Mouse (Mus musculus) CH12.LX (cell line): ENCODE data around the gene Mob3b. TPM values are rescaled to one million over a fixed set of nuclear protein-coding genes. Genes with fewer than 3 reads are reported as not detected.
A peak's percentile ranks its signal among the peaks of the same experiment; 100 is the strongest.

Experiments used
- DNase-seq: peaks from one replicate; pipeline ENCODE4 v3.0.0-alpha.2; 2013; ENCODE audit errors: extremely low read depth
- H3K27ac ChIP-seq: 2 replicates; pipeline ENCODE4 v1.5.1; 2012; ENCODE audit warnings: low read depth, mild to moderate bottlenecking, control low read depth, moderate library complexity; ENCODE audit not compliant: insufficient read depth
- H3K27me3 ChIP-seq: replicated peaks from 2 replicates; pipeline ENCODE3; 2012; ENCODE audit warnings: inconsistent platforms
- H3K36me3 ChIP-seq, 2 experiments: replicated peaks in 1 of 2; 2 replicates each; pipeline versions ENCODE3 to v1.6.1; 2012; ENCODE audit warnings: inconsistent platforms in 1 of 2, low read length in 1 of 2, mild to moderate bottlenecking in 1 of 2, mixed read lengths in 1 of 2, moderate library complexity in 1 of 2; ENCODE audit not compliant: control insufficient read depth in 1 of 2, insufficient read depth in 1 of 2
- H3K4me1 ChIP-seq, 2 experiments: 2 replicates each; pipeline ENCODE4 v1.6.1; 2012; ENCODE audit warnings: inconsistent platforms in 1 of 2, moderate library complexity in 1 of 2; ENCODE audit not compliant: insufficient read depth in 2 of 2, control insufficient read depth in 1 of 2
- H3K4me2 ChIP-seq: 2 replicates; pipeline ENCODE4 v1.6.1; 2012; ENCODE audit warnings: low read depth, mild to moderate bottlenecking, control low read depth; ENCODE audit not compliant: poor library complexity, insufficient read depth, severe bottlenecking
- H3K4me3 ChIP-seq, 3 experiments: fragments of 150-350 bp in 1 of 3; sonication (generic) in 1 of 3; replicated peaks in 1 of 3; 2 replicates each; pipeline versions ENCODE3 to v1.5.1; 2011 to 2012; ENCODE audit warnings: low read depth in 2 of 3, low read length in 2 of 3, mild to moderate bottlenecking in 2 of 3, moderate library complexity in 2 of 3, control low read depth in 1 of 3, improper control_type of control experiment in 1 of 3, inconsistent platforms in 1 of 3, mixed read lengths in 1 of 3; ENCODE audit not compliant: poor library complexity in 1 of 3
- H3K79me2 ChIP-seq: replicated peaks from 2 replicates; pipeline ENCODE4 v1.6.1; 2012; ENCODE audit warnings: mild to moderate bottlenecking, moderate library complexity; ENCODE audit not compliant: control insufficient read depth, poor library complexity, insufficient read depth, severe bottlenecking; ENCODE audit errors: extremely low read depth
- H3K9ac ChIP-seq: 2 replicates; pipeline ENCODE4 v1.6.1; 2012; ENCODE audit warnings: low read depth, mild to moderate bottlenecking, control low read depth, moderate library complexity; ENCODE audit not compliant: insufficient read depth
- H3K9me3 ChIP-seq: replicated peaks from 2 replicates; pipeline ENCODE3; 2012; ENCODE audit warnings: low read length, inconsistent platforms, mixed read lengths
- BHLHE40 ChIP-seq: IDR thresholded peaks from 2 replicates; pipeline ENCODE4 v1.6.1; 2011; ENCODE audit warnings: mild to moderate bottlenecking, low read depth, low read length, improper control_type of control experiment
- CHD1 ChIP-seq: IDR thresholded peaks from 2 replicates; pipeline ENCODE4 v1.6.1; 2012; ENCODE audit warnings: low read depth, low read length, improper control_type of control experiment, inconsistent platforms
- CTCF ChIP-seq, 2 experiments: IDR thresholded peaks in 1 of 2; conservative IDR thresholded peaks in 1 of 2; 2 replicates each; pipeline ENCODE4 v1.5.1; 2011 to 2012; ENCODE audit warnings: low read depth in 2 of 2, low read length in 2 of 2, improper control_type of control experiment in 1 of 2, inconsistent platforms in 1 of 2, mild to moderate bottlenecking in 1 of 2, moderate library complexity in 1 of 2
- ELF1 ChIP-seq: IDR thresholded peaks from 2 replicates; pipeline ENCODE4 v1.6.1; 2014; ENCODE audit warnings: low read depth, mild to moderate bottlenecking, inconsistent platforms, low read length, improper control_type of control experiment
- HCFC1 ChIP-seq: IDR thresholded peaks from 2 replicates; pipeline ENCODE4 v1.6.1; 2012; ENCODE audit warnings: low read depth, mild to moderate bottlenecking, inconsistent platforms, low read length, improper control_type of control experiment
- JUN ChIP-seq: IDR thresholded peaks from 2 replicates; pipeline ENCODE4 v1.6.1; 2011; ENCODE audit warnings: low read depth, mild to moderate bottlenecking, low read length, improper control_type of control experiment, moderate library complexity; ENCODE audit not compliant: insufficient read depth
- JUND ChIP-seq: conservative IDR thresholded peaks from 2 replicates; pipeline ENCODE4 v1.6.1; 2011; ENCODE audit warnings: low read depth, low read length, improper control_type of control experiment
- MAX ChIP-seq: IDR thresholded peaks from 2 replicates; pipeline ENCODE4 v1.6.1; 2011; ENCODE audit warnings: low read length, improper control_type of control experiment
- MAZ ChIP-seq: IDR thresholded peaks from 2 replicates; pipeline ENCODE4 v1.6.1; 2012; ENCODE audit warnings: low read depth, mild to moderate bottlenecking, inconsistent platforms, low read length, improper control_type of control experiment, moderate library complexity
- MEF2A ChIP-seq: IDR thresholded peaks from 2 replicates; pipeline ENCODE4 v1.6.1; 2014; ENCODE audit warnings: low read depth, mild to moderate bottlenecking, inconsistent platforms, low read length, improper control_type of control experiment, borderline replicate concordance
- MXI1 ChIP-seq: IDR thresholded peaks from 2 replicates; pipeline ENCODE4 v1.6.1; 2011; ENCODE audit warnings: mild to moderate bottlenecking, low read depth, low read length, improper control_type of control experiment
- MYC ChIP-seq: IDR thresholded peaks from 2 replicates; pipeline ENCODE4 v1.6.1; 2011; ENCODE audit warnings: low read depth, mild to moderate bottlenecking, improper control_type of control experiment, low read length
- NELFE ChIP-seq: IDR thresholded peaks from 2 replicates; pipeline ENCODE4 v1.6.1; 2011; ENCODE audit warnings: low read depth, low read length, improper control_type of control experiment
- NRF1 ChIP-seq: IDR thresholded peaks from 2 replicates; pipeline ENCODE4 v1.6.1; 2014; ENCODE audit warnings: low read depth, mild to moderate bottlenecking, inconsistent platforms, low read length, improper control_type of control experiment, moderate library complexity
- POLR2A ChIP-seq: IDR thresholded peaks from 2 replicates; pipeline ENCODE4 v1.6.1; 2011; ENCODE audit warnings: low read depth, mild to moderate bottlenecking, improper control_type of control experiment, low read length
- SIN3A ChIP-seq: IDR thresholded peaks from 2 replicates; pipeline ENCODE4 v1.6.1; 2012; ENCODE audit warnings: low read length, improper control_type of control experiment, inconsistent platforms
- SMC3 ChIP-seq: IDR thresholded peaks from 2 replicates; pipeline ENCODE4 v1.6.1; 2011; ENCODE audit warnings: low read depth, low read length, improper control_type of control experiment
- TBP ChIP-seq: conservative IDR thresholded peaks from 2 replicates; pipeline ENCODE4 v1.6.1; 2011; ENCODE audit warnings: low read depth, low read length, improper control_type of control experiment
- USF1 ChIP-seq: IDR thresholded peaks from 2 replicates; pipeline ENCODE4 v1.6.1; 2014; ENCODE audit warnings: low read depth, mild to moderate bottlenecking, inconsistent platforms, low read length, improper control_type of control experiment
- ZKSCAN1 ChIP-seq: IDR thresholded peaks from 2 replicates; pipeline ENCODE4 v1.6.1; 2012; ENCODE audit warnings: low read depth, inconsistent platforms, low read length, improper control_type of control experiment, borderline replicate concordance
- ZMIZ1 ChIP-seq: IDR thresholded peaks from 2 replicates; pipeline ENCODE4 v1.6.1; 2012; ENCODE audit warnings: low read depth, mild to moderate bottlenecking, inconsistent platforms, low read length, improper control_type of control experiment
- ZNF384 ChIP-seq: IDR thresholded peaks from 2 replicates; pipeline ENCODE4 v1.6.1; 2012; ENCODE audit warnings: low read depth, low read length, improper control_type of control experiment, inconsistent platforms
- dilution Hi-C: fragments of 300-500 bp; cut with MboI; formaldehyde crosslinking; loops from 2 replicates; pipeline ENCODE4 v1.14.3; 2020; ENCODE audit warnings: low sequenced_read_pairs; ENCODE audit not compliant: extremely low pct_unique_long_range_greater_than_20kb, extremely low pct_ligation_motif_present
- in situ Hi-C: fragments of 300-500 bp; cut with MboI; formaldehyde crosslinking; loops from 3 replicates; pipeline ENCODE4 v1.14.3; 2019; ENCODE audit warnings: low sequenced_read_pairs, low pct_ligation_motif_present, low pct_unique_long_range_greater_than_20kb, mixed read lengths
- polyA plus RNA-seq: library from polyadenylated mRNA; unstranded; fragments of >175 nt; gene quantifications from 2 replicates; pipeline ENCODE4 v1.2.1, GENCODE M21; 2012; ENCODE audit warnings: low read depth; ENCODE audit not compliant: insufficient read length
- total RNA-seq, 2 experiments: library from RNA; depleted of rRNA; stranded (reverse); fragments of 300-350 nt in 1 of 2; fragments of >200 nt in 1 of 2; gene quantifications; 2 replicates each; pipeline ENCODE4 v1.2.3; 2012 to 2014

Mob3b gene
- total and polyA plus RNA-seq, 3 experiments, result 3.5 to 11.7 (median 11.0) TPM

DNA sequence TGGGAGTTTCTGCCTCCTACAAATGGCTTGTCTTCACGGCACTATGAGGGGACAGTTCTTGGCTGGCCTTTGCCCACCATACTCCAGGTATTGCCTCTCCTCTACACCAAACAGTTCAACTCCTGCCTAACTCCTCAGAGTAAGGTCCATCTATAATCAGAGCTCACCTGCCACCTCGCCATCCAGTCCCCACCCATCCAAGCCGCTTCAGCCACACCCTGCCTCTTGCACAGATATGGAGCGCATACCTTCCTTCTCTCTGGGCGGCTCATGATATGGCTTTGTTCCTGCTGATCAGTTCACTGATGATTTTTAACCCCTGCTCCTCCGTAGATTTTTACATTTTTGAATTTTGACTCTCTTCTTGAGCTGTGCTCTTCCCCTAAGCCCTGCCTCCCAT, 58.7 kb downstream of the Mob3b start:
- dilution Hi-C loops, result no loop called here
- DNase-seq, result no peak
- Histone ChIP-seq H3K4me3 (no peak overlapping the region), H3K4me2 (no peak overlapping the region), H3K36me3 (peaks cover 0 to 31% of the 10 kb centered on the region in 2 experiments), H3K9me3 (no peaks in the 10 kb centered on the region), H3K27me3 (no peaks in the 10 kb centered on the region), H3K9ac (no peak overlapping the region), H3K27ac (no peak overlapping the region), H3K4me1 (peaks cover 14 to 58% of the 10 kb centered on the region in 2 experiments), H3K79me2 (peaks cover 4% of the 10 kb centered on the region; the same call in 1 of the 2 replicates)
- in situ Hi-C loops, result no loop called here
- TF ChIP-seq TBP (no peak), ZNF384 (no peak), MEF2A (no peak), MAZ (no peak), ZKSCAN1 (no peak), NRF1 (no peak), USF1 (no peak), HCFC1 (no peak), ZMIZ1 (no peak), CHD1 (no peak), SMC3 (no peak), MXI1 (no peak), JUN (no peak)

DNA sequence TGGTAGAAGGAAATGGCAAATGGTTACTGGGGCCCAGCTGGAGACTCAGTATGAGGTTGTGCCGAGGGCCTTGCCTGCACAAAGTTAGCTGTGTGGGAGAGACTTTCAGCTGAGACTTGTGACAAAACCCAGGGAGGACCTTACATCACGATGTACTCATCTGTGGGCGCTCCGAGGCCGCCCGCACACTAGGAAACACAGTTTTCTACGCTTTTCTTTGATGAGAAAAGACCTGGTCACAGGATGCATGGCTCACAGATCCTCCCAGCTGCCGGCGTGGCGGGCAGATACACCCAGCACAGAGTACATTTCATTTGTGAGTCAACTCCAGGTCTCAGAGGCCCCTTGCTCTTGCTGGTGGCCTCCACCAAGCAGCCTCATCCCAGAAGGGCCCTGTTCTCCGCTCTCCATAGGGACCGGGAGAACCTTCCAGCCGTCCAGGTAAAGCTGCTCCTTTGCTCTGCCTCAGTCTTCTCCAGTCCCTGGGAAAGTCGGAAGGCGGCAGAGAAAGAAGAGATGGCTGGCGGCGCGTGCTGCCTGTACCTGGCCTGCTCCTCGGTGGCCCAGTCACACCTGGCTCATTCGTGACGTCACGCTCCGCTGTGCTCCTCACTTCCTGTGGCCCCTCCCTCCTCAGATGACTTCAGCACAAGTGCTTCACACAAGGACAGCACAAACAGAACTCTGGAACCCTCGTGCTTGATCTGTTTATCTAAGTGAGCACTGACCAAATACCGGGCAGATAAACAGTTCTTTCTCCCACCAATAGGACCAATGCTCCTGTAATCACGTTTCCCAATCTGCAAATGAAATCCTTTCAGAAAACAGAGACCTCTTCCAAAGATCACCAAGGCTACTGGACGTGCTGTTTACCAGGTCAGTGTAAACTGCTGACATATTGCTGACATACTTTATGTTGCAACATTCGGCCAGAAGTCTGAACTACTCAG, 60.8 kb downstream of the Mob3b start:
- no peaks in the 10 kb centered on the region for H3K27me3 ChIP-seq
- H3K4me2 ChIP-seq, result peak overlapping the region; percentile 79
- peak overlapping the region; percentile 54 to 57 (median 54) for H3K4me3 ChIP-seq
- peak overlapping the region; percentile 46; the same call in 1 of the 2 replicates for H3K9ac ChIP-seq
- peak overlapping the region; percentile 31 for H3K27ac ChIP-seq
- dilution Hi-C loops, result no loop called here
- peaks cover 14 to 58% of the 10 kb centered on the region in 2 experiments for H3K4me1 ChIP-seq
- peaks cover 0 to 22% of the 10 kb centered on the region in 2 experiments for H3K36me3 ChIP-seq
- TF ChIP-seq MYC (0 out of 2 replicates have a peak, but pooled peaks have one; percentile 14), NELFE (peak; percentile 36; the same call in 1 of the 2 replicates), BHLHE40 (peak; percentile 50), MXI1 (no peak), USF1 (no peak), SIN3A (no peak), JUND (no peak), ZMIZ1 (no peak), ELF1 (peak; percentile 40; the same call in 1 of the 2 replicates), MAZ (peak; percentile 83; the same call in 1 of the 2 replicates), ZNF384 (no peak), POLR2A (peak; percentile 34; the same call in 1 of the 2 replicates), CTCF (conservative IDR thresholded peaks at IDR 0.05 in 1 of 2, IDR thresholded peaks at IDR 0.05 in 1 of 2; ENCODE audit: low read depth in 2 of 2, low read length in 2 of 2) (no peak), SMC3 (no peak), MAX (peak; percentile 11; the same call in 1 of the 2 replicates)
- in situ Hi-C loops, result no loop called here
- DNase-seq, result peak; percentile 89
- H3K79me2 ChIP-seq, result peaks cover 1% of the 10 kb centered on the region; the same call in 1 of the 2 replicates
- H3K9me3 ChIP-seq, result no peaks in the 10 kb centered on the region
